ENCODE assay signal across 10 mouse cellular contexts in the genomic region with DNA sequence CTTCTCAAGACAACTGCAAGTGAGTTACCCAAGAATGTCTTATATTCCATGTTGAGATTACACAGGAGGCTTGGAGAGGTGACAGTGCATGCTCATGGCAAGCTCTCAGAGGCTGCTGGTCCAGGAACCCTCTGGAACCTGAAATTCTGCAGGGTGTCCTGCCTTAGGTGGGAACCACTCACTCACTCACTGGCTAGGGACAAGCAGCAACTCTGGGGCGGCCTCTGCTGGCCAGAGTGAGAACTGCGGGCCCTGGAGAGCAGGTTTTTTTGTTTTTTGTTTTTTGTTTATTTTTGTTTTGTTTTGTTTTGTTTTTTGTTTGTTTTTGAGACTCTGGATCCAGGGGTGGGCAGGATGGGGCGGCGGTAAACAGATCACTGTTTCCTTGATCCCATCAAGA. TPM values are rescaled to one million over a fixed set of nuclear protein-coding genes. Genes with fewer than 3 reads are reported as not detected.
DNase-seq lines count a peak whose midpoint lies in the region; ATAC-seq and TF ChIP-seq lines count a peak whose summit lies in the region.
"Had no signal": no experiment of that assay in that cellular context is flagged by ENCODE, and none has a peak within 500 bp of the region (broad histone marks: within the 10 kb centered on the region; RNA-seq: fewer than 3 reads in every experiment).

No protein-coding gene starts in this region.

- H3K27ac ChIP-seq in cerebellum, adult 2 months (ENCODE audit: insufficient read depth, low read length) = no peak overlapping the region
- H3K27ac ChIP-seq in gastrocnemius, adult 2 months = peak overlapping the region; percentile 16; the same call in 1 of the 2 replicates
- no peak overlapping the region for H3K27ac ChIP-seq in small intestine, adult 2 months (ENCODE audit: insufficient read depth, low read depth, low read length)

- H3K4me1 ChIP-seq in cerebellum, adult 2 months (ENCODE audit: control insufficient read depth, insufficient read depth, low read length) = peaks cover 2% of the 10 kb centered on the region; the same call in 1 of the 2 replicates
- H3K4me1 ChIP-seq in small intestine, adult 2 months (ENCODE audit: control insufficient read depth, insufficient read depth, insufficient read length, low read length) = no peaks in the 10 kb centered on the region

- WGBS in cerebellum, adult 2 months = 7% methylated on average over 4 of the region's 4 CpGs
- WGBS in small intestine, adult 2 months = 9% methylated on average over 4 of the region's 4 CpGs

- intact Hi-C loops in gastrocnemius, adult 2 months (cut with DNase I) = no loop called here

- H3K4me3 ChIP-seq in cerebellum, adult 2 months (replicated peaks; ENCODE audit: insufficient read depth, low read depth, low read length) = no peak overlapping the region
- H3K4me3 ChIP-seq in gastrocnemius, adult 2 months = peak overlapping the region; percentile 52; the same call in 1 of the 2 replicates
- no peak overlapping the region for H3K4me3 ChIP-seq in small intestine, adult 2 months (ENCODE audit: low read depth, low read length)

- ATAC-seq in cerebellum, adult (ENCODE audit: insufficient number of reproducible peaks, low FRiP score, low TSS enrichment) = no peak
- ATAC-seq: Patski had no signal

- peak; percentile 29 to 63 for DNase-seq in cerebellum, adult 2 months
- peak; percentile 65 to 71 for DNase-seq in B cell, adult 2 months
- DNase-seq in c-Kit-positive CD71-negative TER-119-negative erythroid progenitor cells, embryonic 14.5 days (ENCODE audit: low read depth) = peak; percentile 36
- DNase-seq in gastrocnemius, adult 2 months = peak; percentile 74
- peak; percentile 36 for DNase-seq in kidney, adult 9 months
- peak; percentile 36 to 38 for DNase-seq in lung, adult 18-20 months

- no peak for TF ChIP-seq POLR2A in cerebellum, adult 2 months (IDR thresholded peaks at IDR 0.05; ENCODE audit: borderline replicate concordance, insufficient read depth, low read length)
- no peak for TF ChIP-seq POLR2A in small intestine, adult 2 months (IDR thresholded peaks at IDR 0.05; ENCODE audit: low read depth, low read length)

- TF ChIP-seq CTCF in cerebellum, adult 2 months (IDR thresholded peaks at IDR 0.05; ENCODE audit: borderline replicate concordance, insufficient read depth, low read depth, low read length) = peak; percentile 81
- TF ChIP-seq CTCF in gastrocnemius, adult 2 months (IDR thresholded peaks at IDR 0.05) = peak; percentile 99; the same call in 1 of the 2 replicates
- TF ChIP-seq CTCF in small intestine, adult 2 months (IDR thresholded peaks at IDR 0.05; ENCODE audit: extremely low read depth, insufficient read length, insufficient replicate concordance, low read depth, low read length) = peak; percentile 94

- H3K27me3 ChIP-seq in cerebellum, adult 2 months (ENCODE audit: control insufficient read depth, insufficient read depth, low read length) = no peaks in the 10 kb centered on the region
- H3K27me3 ChIP-seq in small intestine, adult 2 months (ENCODE audit: control insufficient read depth, insufficient read depth, low read length) = no peaks in the 10 kb centered on the region
- H3K27me3 ChIP-seq: Patski had no signal

- no peaks in the 10 kb centered on the region for H3K36me3 ChIP-seq in small intestine, adult 2 months (ENCODE audit: control insufficient read depth, insufficient read depth, low read length)

RNA-seq across cellular contexts. Expression of a gene that starts 2.6 kb away (rescaled TPM):
- 0.08 and 0.32 TPM in 2 replicates for polyA plus RNA-seq in cerebellum, adult 2 months (2012; rRNA removed)
- 1 to 10 TPM in 1 of 2 experiments, under 1 TPM in 1; 0.87 to 1.8 TPM for total RNA-seq in gastrocnemius, adult 2 months (2021)
- polyA plus RNA-seq in small intestine, adult 2 months (2012; rRNA removed) = 0.93 TPM in 1 of 2 replicates, not detected in the other

RNA-seq across cellular contexts. Expression of a gene that starts 30.2 kb away (rescaled TPM):
- polyA plus RNA-seq in cerebellum, adult 2 months (2012; rRNA removed) = 0.60 and 0.79 TPM in 2 replicates
- total RNA-seq in gastrocnemius, adult 2 months (2021) = not detected
- not detected in 2 replicates for polyA plus RNA-seq in small intestine, adult 2 months (2012; rRNA removed)
- total RNA-seq: layer of hippocampus, adult 8-10 months had no signal
- polyA plus RNA-seq: Patski had no signal
